Mouse (Mus musculus) MEL (cell line): Measurements from ENCODE around the gene Nap1l4. TPM values are rescaled to one million over a fixed set of nuclear protein-coding genes. Genes with fewer than 3 reads are reported as not detected.

Experiments used
- DNase-seq: peaks from one replicate; pipeline ENCODE4 v3.0.0; 2011; ENCODE audit warnings: low read depth, low spot score
- H3K27ac ChIP-seq: 2 replicates; pipeline ENCODE4 v1.5.1; 2012; ENCODE audit warnings: low read depth, mild to moderate bottlenecking, control low read depth, low read length, moderate library complexity; ENCODE audit not compliant: control insufficient read depth
- H3K27me3 ChIP-seq, 2 experiments: fragments of 150-350 bp in 1 of 2; sonication (generic) in 1 of 2; 2 replicates each; pipeline ENCODE4 v1.6.1; 2012; ENCODE audit warnings: low read length in 2 of 2, mild to moderate bottlenecking in 2 of 2, improper control_type of control experiment in 1 of 2, moderate library complexity in 1 of 2; ENCODE audit not compliant: insufficient read depth in 2 of 2, control insufficient read depth in 1 of 2
- H3K36me3 ChIP-seq, 2 experiments: 2 replicates each; pipeline ENCODE4 v1.6.1; 2012 to 2014; ENCODE audit warnings: low read length in 2 of 2, improper control_type of control experiment in 1 of 2, inconsistent platforms in 1 of 2, mild to moderate bottlenecking in 1 of 2; ENCODE audit not compliant: insufficient read depth in 2 of 2, control insufficient read depth in 1 of 2
- H3K4me1 ChIP-seq, 2 experiments: fragments of 150-350 bp in 1 of 2; sonication (generic) in 1 of 2; 2 replicates each; pipeline ENCODE4 v1.6.1; 2012; ENCODE audit warnings: low read length in 2 of 2, improper control_type of control experiment in 1 of 2, mild to moderate bottlenecking in 1 of 2; ENCODE audit not compliant: insufficient read depth in 2 of 2, control insufficient read depth in 1 of 2
- H3K4me3 ChIP-seq, 2 experiments: fragments of 150-350 bp in 1 of 2; sonication (generic) in 1 of 2; 2 replicates each; pipeline ENCODE4 v1.5.1; 2012; ENCODE audit warnings: low read depth in 2 of 2, low read length in 2 of 2, mild to moderate bottlenecking in 2 of 2, moderate library complexity in 2 of 2, control low read depth in 1 of 2, improper control_type of control experiment in 1 of 2; ENCODE audit not compliant: control insufficient read depth in 1 of 2, insufficient read depth in 1 of 2
- H3K79me2 ChIP-seq: 2 replicates; pipeline ENCODE4 v1.6.1; 2012; ENCODE audit warnings: mild to moderate bottlenecking, low read length, moderate library complexity; ENCODE audit not compliant: control insufficient read depth, poor library complexity, insufficient read depth
- H3K9ac ChIP-seq: 2 replicates; pipeline ENCODE4 v1.6.1; 2012; ENCODE audit warnings: low read depth, mild to moderate bottlenecking, control low read depth, low read length, moderate library complexity; ENCODE audit not compliant: control insufficient read depth, poor library complexity, severe bottlenecking
- H3K9me3 ChIP-seq: fragments of 150-350 bp; sonication (generic); replicated peaks from 2 replicates; pipeline ENCODE4 v1.6.1; 2012; ENCODE audit warnings: mild to moderate bottlenecking, low read length, improper control_type of control experiment, moderate library complexity; ENCODE audit not compliant: insufficient read depth
- BHLHE40 ChIP-seq: IDR thresholded peaks from 2 replicates; pipeline ENCODE4 v1.6.1; 2012; ENCODE audit warnings: low read depth, mild to moderate bottlenecking, inconsistent platforms, low read length, improper control_type of control experiment, borderline replicate concordance
- CHD2 ChIP-seq: IDR thresholded peaks from 2 replicates; pipeline ENCODE4 v1.6.1; 2011; ENCODE audit warnings: low read length, improper control_type of control experiment
- CTCF ChIP-seq, 3 experiments: IDR thresholded peaks in 2 of 3; conservative IDR thresholded peaks in 1 of 3; 2 replicates each; pipeline ENCODE4 v1.5.1; 2011 to 2012; ENCODE audit warnings: low read length in 3 of 3, low read depth in 2 of 3, mild to moderate bottlenecking in 2 of 3, improper control_type of control experiment in 1 of 3, inconsistent platforms in 1 of 3, mixed read lengths in 1 of 3, moderate library complexity in 1 of 3; ENCODE audit not compliant: control insufficient read depth in 1 of 3, insufficient read depth in 1 of 3, poor library complexity in 1 of 3, severe bottlenecking in 1 of 3
- E2F4 ChIP-seq: IDR thresholded peaks from 2 replicates; pipeline ENCODE4 v1.6.1; 2011; ENCODE audit warnings: low read depth, low read length, improper control_type of control experiment, borderline replicate concordance
- ELF1 ChIP-seq: IDR thresholded peaks from 2 replicates; pipeline ENCODE4 v1.6.1; 2014; ENCODE audit warnings: low read depth, mild to moderate bottlenecking, inconsistent platforms, low read length, improper control_type of control experiment, moderate library complexity
- EP300 ChIP-seq, 2 experiments: IDR thresholded peaks; 2 replicates each; pipeline ENCODE4 v1.6.1; 2011; ENCODE audit warnings: improper control_type of control experiment in 2 of 2, low read length in 2 of 2, low read depth in 1 of 2, mild to moderate bottlenecking in 1 of 2
- GABPA ChIP-seq: IDR thresholded peaks from 2 replicates; pipeline ENCODE4 v1.6.1; 2012; ENCODE audit warnings: low read depth, mild to moderate bottlenecking, inconsistent platforms, low read length, improper control_type of control experiment, moderate library complexity
- GATA1 ChIP-seq: IDR thresholded peaks from 2 replicates; pipeline ENCODE4 v1.6.1; 2011; ENCODE audit warnings: low read depth, low read length, improper control_type of control experiment
- HCFC1 ChIP-seq: IDR thresholded peaks from 2 replicates; pipeline ENCODE4 v1.6.1; 2012; ENCODE audit warnings: low read depth, mild to moderate bottlenecking, inconsistent platforms, low read length, improper control_type of control experiment, moderate library complexity
- JUND ChIP-seq: IDR thresholded peaks from 2 replicates; pipeline ENCODE4 v1.6.1; 2011; ENCODE audit warnings: low read depth, mild to moderate bottlenecking, improper control_type of control experiment, low read length
- MAFK ChIP-seq: IDR thresholded peaks from 2 replicates; pipeline ENCODE4 v1.6.1; 2011; ENCODE audit warnings: low read depth, mild to moderate bottlenecking, low read length, improper control_type of control experiment, borderline replicate concordance
- MAX ChIP-seq: IDR thresholded peaks from 2 replicates; pipeline ENCODE4 v1.6.1; 2011; ENCODE audit warnings: low read length, improper control_type of control experiment
- MAZ ChIP-seq: IDR thresholded peaks from 2 replicates; pipeline ENCODE4 v1.6.1; 2012; ENCODE audit warnings: low read depth, mild to moderate bottlenecking, inconsistent platforms, low read length, improper control_type of control experiment
- NRF1 ChIP-seq: IDR thresholded peaks from 2 replicates; pipeline ENCODE4 v1.6.1; 2014; ENCODE audit warnings: low read depth, mild to moderate bottlenecking, inconsistent platforms, low read length, improper control_type of control experiment, moderate library complexity; ENCODE audit not compliant: poor library complexity, insufficient read depth, severe bottlenecking
- POLR2A ChIP-seq, 2 experiments: IDR thresholded peaks; 2 replicates each; pipeline ENCODE4 v1.6.1; 2011 to 2012; ENCODE audit warnings: low read length in 2 of 2, mild to moderate bottlenecking in 2 of 2, control low read depth in 1 of 2, improper control_type of control experiment in 1 of 2, low read depth in 1 of 2, moderate library complexity in 1 of 2; ENCODE audit not compliant: control insufficient read depth in 1 of 2, insufficient read depth in 1 of 2, poor library complexity in 1 of 2
- POLR2AphosphoS2 ChIP-seq: IDR thresholded peaks from 2 replicates; pipeline ENCODE4 v1.6.1; 2011; ENCODE audit warnings: low read length, improper control_type of control experiment
- RAD21 ChIP-seq: IDR thresholded peaks from 2 replicates; pipeline ENCODE4 v1.6.1; 2011; ENCODE audit warnings: mild to moderate bottlenecking, low read depth, low read length, improper control_type of control experiment
- SIN3A ChIP-seq: IDR thresholded peaks from 2 replicates; pipeline ENCODE4 v1.6.1; 2012; ENCODE audit warnings: low read length, improper control_type of control experiment, inconsistent platforms
- SMC3 ChIP-seq: IDR thresholded peaks from 2 replicates; pipeline ENCODE4 v1.6.1; 2011; ENCODE audit warnings: low read depth, low read length, improper control_type of control experiment
- TBP ChIP-seq: IDR thresholded peaks from 2 replicates; pipeline ENCODE4 v1.8.0; 2011; ENCODE audit warnings: low read depth, low read length, improper control_type of control experiment
- USF2 ChIP-seq, 2 experiments: IDR thresholded peaks; 2 replicates each; pipeline ENCODE4 v1.6.1; 2011 to 2012; ENCODE audit warnings: improper control_type of control experiment in 2 of 2, low read length in 2 of 2, borderline replicate concordance in 1 of 2, inconsistent platforms in 1 of 2, low read depth in 1 of 2, mild to moderate bottlenecking in 1 of 2; ENCODE audit not compliant: insufficient read depth in 1 of 2
- ZC3H11A ChIP-seq: IDR thresholded peaks from 2 replicates; pipeline ENCODE4 v1.6.1; 2012; ENCODE audit warnings: low read depth, mild to moderate bottlenecking, inconsistent platforms, low read length, improper control_type of control experiment
- ZKSCAN1 ChIP-seq: IDR thresholded peaks from 2 replicates; pipeline ENCODE4 v1.6.1; 2012; ENCODE audit warnings: low read depth, mild to moderate bottlenecking, inconsistent platforms, low read length, improper control_type of control experiment, moderate library complexity
- ZMIZ1 ChIP-seq: IDR thresholded peaks from 2 replicates; pipeline ENCODE4 v1.6.1; 2012; ENCODE audit warnings: low read depth, mild to moderate bottlenecking, inconsistent platforms, low read length, improper control_type of control experiment, moderate library complexity
- ZNF384 ChIP-seq: IDR thresholded peaks from 2 replicates; pipeline ENCODE4 v1.6.1; 2012; ENCODE audit warnings: low read depth, mild to moderate bottlenecking, inconsistent platforms, low read length, improper control_type of control experiment
- polyA plus RNA-seq, 2 experiments: library from polyadenylated mRNA; stranded (reverse) in 1 of 2; unstranded in 1 of 2; fragments of >175 nt in 1 of 2; fragments of >200 nt in 1 of 2; gene quantifications; 2 replicates each; pipeline versions ENCODE4 v1.2.1 to v1.2.4; 2012; ENCODE audit warnings: low replicate concordance in 2 of 2, low read depth in 1 of 2; ENCODE audit not compliant: insufficient read length in 2 of 2, insufficient read depth in 1 of 2, missing spikeins in 1 of 2
- total RNA-seq: library from RNA; depleted of rRNA; stranded (reverse); fragments of 300-350 nt; gene quantifications from 2 replicates; pipeline ENCODE4 v1.2.3, GENCODE M21; 2012

Gene Nap1l4
- total and polyA plus RNA-seq, 3 experiments: 165 to 186 TPM; not detected in 1

- H3K9ac ChIP-seq: no peak overlapping the region
- no peaks in the 10 kb centered on the region for H3K9me3 ChIP-seq
- peak; percentile 88 for DNase-seq
- H3K4me3 ChIP-seq: no peak overlapping the region
- peaks cover 8 to 21% of the 10 kb centered on the region in 2 experiments for H3K4me1 ChIP-seq
- peaks cover 0 to 2% of the 10 kb centered on the region in 2 experiments; a peak in 1 of 4 replicates for H3K36me3 ChIP-seq
- no peak for TF ChIP-seq MAX
- no peak for TF ChIP-seq E2F4
- TF ChIP-seq ZNF384: no peak
- TF ChIP-seq SMC3: peak; percentile 95
- no peak for TF ChIP-seq GATA1
- TF ChIP-seq CTCF (IDR thresholded peaks at IDR 0.05 in 2 of 3, conservative IDR thresholded peaks at IDR 0.05 in 1 of 3; ENCODE audit: control insufficient read depth in 1 of 3, insufficient read depth in 1 of 3, low read depth in 2 of 3, low read length in 3 of 3, poor library complexity in 1 of 3, severe bottlenecking in 1 of 3): peak; percentile 83 to 98 (median 91)
- TF ChIP-seq POLR2AphosphoS2: no peak
- no peak for TF ChIP-seq ZMIZ1
- TF ChIP-seq SIN3A: no peak
- TF ChIP-seq MAZ: no peak; the same call in 1 of the 2 replicates
- TF ChIP-seq RAD21: peak; percentile 81
- no peak for TF ChIP-seq NRF1
- peak; percentile 83 for TF ChIP-seq ZC3H11A
- no peak for TF ChIP-seq MAFK
- H3K27ac ChIP-seq: no peak overlapping the region
- no peaks in the 10 kb centered on the region for H3K79me2 ChIP-seq
- no peaks in the 10 kb centered on the region for H3K27me3 ChIP-seq
Measured at GRCm38 (mm10) chr7:143480498-143480897, 68.4 kb downstream of the Nap1l4 start.

DNA sequence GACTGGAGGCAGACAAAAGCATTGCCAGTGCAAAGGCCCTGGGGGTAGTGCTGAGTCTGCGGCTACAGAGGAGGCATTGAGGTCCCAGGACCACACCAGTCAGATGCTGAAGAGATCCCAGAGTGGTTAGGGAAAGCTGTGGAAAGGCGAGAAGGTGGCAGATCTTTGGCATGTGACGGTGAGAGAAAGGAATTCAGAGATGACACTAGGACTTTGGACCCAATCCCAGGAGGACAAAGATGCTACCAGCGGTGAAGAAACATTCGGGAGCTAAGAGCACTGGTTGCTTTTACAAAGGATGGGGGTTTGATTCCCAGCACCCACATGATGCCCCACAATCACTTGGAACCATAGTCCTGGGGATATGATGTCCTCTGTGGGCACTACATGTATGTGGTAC lies 71.1 kb downstream of the Nap1l4 start:
- TF ChIP-seq ZMIZ1 (no peak), TBP (no peak), MAZ (no peak), MAX (no peak), RAD21 (no peak), GABPA (no peak), ELF1 (no peak), BHLHE40 (no peak), ZNF384 (no peak), ZKSCAN1 (no peak), SMC3 (no peak), JUND (no peak), USF2 (IDR thresholded peaks at IDR 0.05; ENCODE audit: borderline replicate concordance in 1 of 2, insufficient read depth in 1 of 2, low read depth in 1 of 2, low read length in 2 of 2) (no peak), SIN3A (no peak), CHD2 (no peak), POLR2A (IDR thresholded peaks at IDR 0.05; ENCODE audit: control insufficient read depth in 1 of 2, insufficient read depth in 1 of 2, low read depth in 1 of 2, low read length in 2 of 2, poor library complexity in 1 of 2) (no peak), CTCF (IDR thresholded peaks at IDR 0.05 in 2 of 3, conservative IDR thresholded peaks at IDR 0.05 in 1 of 3; ENCODE audit: control insufficient read depth in 1 of 3, insufficient read depth in 1 of 3, low read depth in 2 of 3, low read length in 3 of 3, poor library complexity in 1 of 3, severe bottlenecking in 1 of 3) (no peak), EP300 (IDR thresholded peaks at IDR 0.05; ENCODE audit: low read depth in 1 of 2, low read length in 2 of 2) (no peak), HCFC1 (no peak)

More for the DNA sequence above, 71.1 kb downstream of the Nap1l4 start:
- Histone ChIP-seq H3K9me3 (no peaks in the 10 kb centered on the region), H3K79me2 (no peaks in the 10 kb centered on the region), H3K36me3 (peaks cover 0 to 11% of the 10 kb centered on the region in 2 experiments; a peak in 2 of 4 replicates), H3K27me3 (no peaks in the 10 kb centered on the region), H3K4me3 (no peak overlapping the region), H3K9ac (no peak overlapping the region), H3K4me1 (peaks cover 11 to 26% of the 10 kb centered on the region in 2 experiments), H3K27ac (no peak overlapping the region)
- DNase-seq: no peak
